Mouse (Mus musculus): ENCODE measurements around the gene Dynll1.
A peak's percentile ranks its signal among the peaks of the same experiment; 100 is the strongest.

Dynll1 gene

DNA sequence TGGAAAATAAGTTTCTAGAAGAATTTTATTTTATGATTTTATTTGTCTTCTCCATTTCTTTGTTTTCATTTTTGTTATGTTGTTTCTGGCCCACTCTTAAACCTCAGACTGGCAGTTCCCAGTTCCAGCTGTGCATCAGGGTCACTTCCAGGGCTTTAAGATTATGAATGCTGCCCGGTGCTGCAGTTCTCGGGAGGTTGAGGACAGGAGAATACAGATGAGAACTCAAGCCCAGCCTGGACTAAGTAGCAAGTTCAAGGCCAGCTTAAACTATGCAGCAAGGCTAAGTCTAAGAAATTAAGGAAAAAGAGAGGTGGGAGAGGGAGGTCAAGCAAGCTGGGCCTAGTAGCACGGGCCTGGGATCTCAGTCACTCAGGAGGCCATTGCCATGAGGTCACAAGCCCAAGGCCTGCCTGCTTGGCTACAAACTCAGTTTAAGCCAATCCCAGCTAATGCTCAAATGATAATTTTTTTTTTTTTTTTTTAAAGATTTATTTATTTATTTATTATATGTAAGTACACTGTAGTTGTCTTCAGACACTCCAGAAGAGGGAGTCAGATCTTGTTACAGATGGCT is 33.2 kb downstream of the Dynll1 start:
- no peak for DNase-seq (ENCODE audit: low spot score)

- peak; percentile 31 for DNase-seq (ENCODE audit: low spot score)
These were observed 33.9 kb downstream of the Dynll1 start for GRCm38 (mm10) chr5:115266787-115267468.

GRCm38 (mm10) chr5:115266340-115266739 is 34.5 kb downstream of the Dynll1 start:
- no peak for DNase-seq (ENCODE audit: low spot score)

- no peak for DNase-seq (ENCODE audit: low spot score)
These were observed 38.1 kb downstream of the Dynll1 start for GRCm38 (mm10) chr5:115262502-115263291.

GRCm38 (mm10) chr5:115261880-115262279 is 38.9 kb downstream of the Dynll1 start:
- DNase-seq (ENCODE audit: low spot score), result no peak

- DNase-seq (ENCODE audit: low spot score), result no peak
These were observed 39.7 kb downstream of the Dynll1 start for GRCm38 (mm10) chr5:115261141-115261540.

DNA sequence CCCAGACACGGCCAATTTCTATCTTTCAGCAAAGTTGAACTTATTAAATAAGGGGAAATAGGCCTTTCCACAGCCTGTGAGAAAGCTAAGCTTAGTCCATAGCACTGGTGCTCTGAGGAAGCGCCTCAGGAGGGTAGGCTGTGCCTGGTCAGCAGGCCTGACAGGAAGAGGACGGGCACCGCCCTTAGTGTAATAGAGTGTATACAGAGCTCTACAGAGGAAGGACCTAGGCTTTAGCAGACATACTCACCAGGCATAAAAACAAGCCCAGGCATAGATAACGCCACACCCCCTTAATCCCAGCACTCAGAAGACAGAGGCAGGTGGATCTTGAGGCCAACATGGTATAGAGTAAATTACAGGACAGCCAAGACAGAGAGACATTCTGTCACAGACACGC is 40.4 kb downstream of the Dynll1 start:
- DNase-seq (ENCODE audit: low spot score), result no peak

- DNase-seq (ENCODE audit: low spot score), result no peak
These were observed 43.8 kb downstream of the Dynll1 start for GRCm38 (mm10) chr5:115256909-115257546.

- DNase-seq (ENCODE audit: low spot score), result no peak
These were observed 45.3 kb downstream of the Dynll1 start for GRCm38 (mm10) chr5:115255472-115255871.
